Mouse (Mus musculus): ENCODE measurements around the gene Snx20. TPM values are rescaled to one million over a fixed set of nuclear protein-coding genes. Genes with fewer than 3 reads are reported as not detected.

Gene Snx20
- total and polyA plus RNA-seq, 3 experiments, result 69.1 to 117 (median 93.1) TPM

- Histone ChIP-seq H3K4me2 (ENCODE audit: insufficient read depth, low read depth, poor library complexity, severe bottlenecking) (peak overlapping the region; percentile 55; the same call in 1 of the 2 replicates), H3K27me3 (replicated peaks) (no peaks in the 10 kb centered on the region)
- in situ Hi-C loops (cut with MboI; ENCODE audit: low pct_ligation_motif_present, low pct_unique_long_range_greater_than_20kb, low sequenced_read_pairs), result no loop called here
These were observed 7.0 kb upstream of the Snx20 start for GRCm38 (mm10) chr8:88642734-88643564.

GRCm38 (mm10) chr8:88638908-88639307 is 3.0 kb upstream of the Snx20 start:
- peak overlapping the region; percentile 100 for H3K27ac ChIP-seq (ENCODE audit: insufficient read depth, low read depth)
- H3K27me3 ChIP-seq (replicated peaks), result no peaks in the 10 kb centered on the region
- peak overlapping the region; percentile 11; the same call in 1 of the 2 replicates for H3K4me2 ChIP-seq (ENCODE audit: insufficient read depth, low read depth, poor library complexity, severe bottlenecking)
- peak overlapping the region in 1 of 3 experiments; percentile 50 for H3K4me3 ChIP-seq (replicated peaks in 1 of 3; ENCODE audit: low read depth in 2 of 3, low read length in 2 of 3, poor library complexity in 1 of 3)
- H3K9ac ChIP-seq (ENCODE audit: insufficient read depth, low read depth), result no peak overlapping the region
- H3K36me3 ChIP-seq (replicated peaks in 1 of 2; ENCODE audit: control insufficient read depth in 1 of 2, insufficient read depth in 1 of 2, low read length in 1 of 2), result peaks cover 0 to 3% of the 10 kb centered on the region in 2 experiments
- dilution Hi-C loops (cut with MboI; ENCODE audit: extremely low pct_ligation_motif_present, extremely low pct_unique_long_range_greater_than_20kb, low sequenced_read_pairs) (no loop called here), in situ Hi-C loops (cut with MboI; ENCODE audit: low pct_ligation_motif_present, low pct_unique_long_range_greater_than_20kb, low sequenced_read_pairs) (loop anchor here (5.0 kb wide), 1 partner anchor 53 kb away; no protein-coding TSS in a partner anchor)
- H3K79me2 ChIP-seq (replicated peaks; ENCODE audit: control insufficient read depth, extremely low read depth, insufficient read depth, poor library complexity, severe bottlenecking), result peaks cover 26% of the 10 kb centered on the region
- no peaks in the 10 kb centered on the region for H3K9me3 ChIP-seq (replicated peaks; ENCODE audit: low read length)
- H3K4me1 ChIP-seq (ENCODE audit: control insufficient read depth in 1 of 2, insufficient read depth in 2 of 2), result peaks cover 33 to 73% of the 10 kb centered on the region in 2 experiments
- DNase-seq (ENCODE audit: extremely low read depth), result no peak
- no peak for TF ChIP-seq ELF1 (IDR thresholded peaks at IDR 0.05; ENCODE audit: low read depth, low read length)
- TF ChIP-seq E2F4 (IDR thresholded peaks at IDR 0.05; ENCODE audit: insufficient replicate concordance, low read depth, low read length), result no peak
- no peak for TF ChIP-seq KAT2A (IDR thresholded peaks at IDR 0.05; ENCODE audit: insufficient replicate concordance, low read length)
- TF ChIP-seq ZNF384 (IDR thresholded peaks at IDR 0.05; ENCODE audit: low read depth, low read length), result no peak
- TF ChIP-seq MAFK (IDR thresholded peaks at IDR 0.05; ENCODE audit: insufficient replicate concordance, low read length), result no peak
- TF ChIP-seq MEF2A (IDR thresholded peaks at IDR 0.05; ENCODE audit: borderline replicate concordance, low read depth, low read length), result no peak
- TF ChIP-seq JUND (conservative IDR thresholded peaks at IDR 0.05; ENCODE audit: low read depth, low read length), result no peak
- TF ChIP-seq NRF1 (IDR thresholded peaks at IDR 0.05; ENCODE audit: low read depth, low read length), result 0 out of 2 replicates have a peak, but pooled peaks have one; percentile 28
- TF ChIP-seq ZMIZ1 (IDR thresholded peaks at IDR 0.05; ENCODE audit: low read depth, low read length), result no peak
- no peak for TF ChIP-seq MYC (IDR thresholded peaks at IDR 0.05; ENCODE audit: low read depth, low read length)
- TF ChIP-seq CHD2 (IDR thresholded peaks at IDR 0.05; ENCODE audit: low read length), result no peak
- 0 out of 2 replicates have a peak, but pooled peaks have one; percentile 43 for TF ChIP-seq RCOR1 (conservative IDR thresholded peaks at IDR 0.05; ENCODE audit: low read depth, low read length)
- TF ChIP-seq UBTF (IDR thresholded peaks at IDR 0.05; ENCODE audit: low read depth, low read length), result no peak
- TF ChIP-seq RAD21 (IDR thresholded peaks at IDR 0.05; ENCODE audit: low read depth, low read length), result no peak

More at GRCm38 (mm10) chr8:88642734-88643564, 7.0 kb upstream of the Snx20 start:
- Histone ChIP-seq H3K9ac (ENCODE audit: insufficient read depth, low read depth) (peak overlapping the region; percentile 17; the same call in 1 of the 2 replicates), H3K27ac (ENCODE audit: insufficient read depth, low read depth) (peak overlapping the region; percentile 88), H3K79me2 (replicated peaks; ENCODE audit: control insufficient read depth, extremely low read depth, insufficient read depth, poor library complexity, severe bottlenecking) (no peaks in the 10 kb centered on the region; the same call in 1 of the 2 replicates), H3K4me1 (ENCODE audit: control insufficient read depth in 1 of 2, insufficient read depth in 2 of 2) (peaks cover 35 to 84% of the 10 kb centered on the region in 2 experiments), H3K4me3 (replicated peaks in 1 of 3; ENCODE audit: low read depth in 2 of 3, low read length in 2 of 3, poor library complexity in 1 of 3) (no peak overlapping the region), H3K9me3 (replicated peaks; ENCODE audit: low read length) (peaks cover 3% of the 10 kb centered on the region), H3K36me3 (replicated peaks in 1 of 2; ENCODE audit: control insufficient read depth in 1 of 2, insufficient read depth in 1 of 2, low read length in 1 of 2) (no peaks in the 10 kb centered on the region)
- dilution Hi-C loops (cut with MboI; ENCODE audit: extremely low pct_ligation_motif_present, extremely low pct_unique_long_range_greater_than_20kb, low sequenced_read_pairs), result no loop called here
- no peak for DNase-seq (ENCODE audit: extremely low read depth)
- TF ChIP-seq ZKSCAN1 (IDR thresholded peaks at IDR 0.05; ENCODE audit: borderline replicate concordance, low read depth, low read length) (no peak), JUN (IDR thresholded peaks at IDR 0.05; ENCODE audit: insufficient read depth, low read depth, low read length) (no peak), SMC3 (IDR thresholded peaks at IDR 0.05; ENCODE audit: low read depth, low read length) (no peak), MAZ (IDR thresholded peaks at IDR 0.05; ENCODE audit: low read depth, low read length) (no peak), CHD2 (IDR thresholded peaks at IDR 0.05; ENCODE audit: low read length) (no peak), CHD1 (IDR thresholded peaks at IDR 0.05; ENCODE audit: low read depth, low read length) (no peak), ZC3H11A (IDR thresholded peaks at IDR 0.05; ENCODE audit: low read depth, low read length) (no peak), JUND (conservative IDR thresholded peaks at IDR 0.05; ENCODE audit: low read depth, low read length) (no peak), MYC (IDR thresholded peaks at IDR 0.05; ENCODE audit: low read depth, low read length) (peak; percentile 64; the same call in 1 of the 2 replicates), GABPA (IDR thresholded peaks at IDR 0.05; ENCODE audit: insufficient replicate concordance, low read depth, low read length) (no peak), USF1 (IDR thresholded peaks at IDR 0.05; ENCODE audit: low read depth, low read length) (no peak), SIN3A (IDR thresholded peaks at IDR 0.05; ENCODE audit: low read length) (no peak; the same call in 1 of the 2 replicates), HCFC1 (IDR thresholded peaks at IDR 0.05; ENCODE audit: low read depth, low read length) (no peak), RAD21 (IDR thresholded peaks at IDR 0.05; ENCODE audit: low read depth, low read length) (no peak; the same call in 1 of the 2 replicates), IRF4 (IDR thresholded peaks at IDR 0.05; ENCODE audit: low read depth, low read length) (no peak; the same call in 1 of the 2 replicates), MXI1 (IDR thresholded peaks at IDR 0.05; ENCODE audit: low read depth, low read length) (0 out of 2 replicates have a peak, but pooled peaks have one; percentile 32), ELF1 (IDR thresholded peaks at IDR 0.05; ENCODE audit: low read depth, low read length) (no peak), TCF12 (IDR thresholded peaks at IDR 0.05; ENCODE audit: low read depth, low read length) (peak; percentile 80), EP300 (IDR thresholded peaks at IDR 0.05; ENCODE audit: low read length) (peak; percentile 75), NRF1 (IDR thresholded peaks at IDR 0.05; ENCODE audit: low read depth, low read length) (no peak), USF2 (conservative IDR thresholded peaks at IDR 0.05; ENCODE audit: low read depth, low read length) (no peak), POLR2A (IDR thresholded peaks at IDR 0.05; ENCODE audit: low read depth, low read length) (no peak; the same call in 1 of the 2 replicates), MEF2A (IDR thresholded peaks at IDR 0.05; ENCODE audit: borderline replicate concordance, low read depth, low read length) (0 out of 2 replicates have a peak, but pooled peaks have one; percentile 31), UBTF (IDR thresholded peaks at IDR 0.05; ENCODE audit: low read depth, low read length) (no peak), CTCF (conservative IDR thresholded peaks at IDR 0.05 in 1 of 2, IDR thresholded peaks at IDR 0.05 in 1 of 2; ENCODE audit: low read depth in 2 of 2, low read length in 2 of 2) (no peak), KAT2A (IDR thresholded peaks at IDR 0.05; ENCODE audit: insufficient replicate concordance, low read length) (no peak), NELFE (IDR thresholded peaks at IDR 0.05; ENCODE audit: low read depth, low read length) (no peak), ZNF384 (IDR thresholded peaks at IDR 0.05; ENCODE audit: low read depth, low read length) (peak; percentile 87), PAX5 (IDR thresholded peaks at IDR 0.05; ENCODE audit: low read length) (no peak), RCOR1 (conservative IDR thresholded peaks at IDR 0.05; ENCODE audit: low read depth, low read length) (no peak), E2F4 (IDR thresholded peaks at IDR 0.05; ENCODE audit: insufficient replicate concordance, low read depth, low read length) (no peak), ETS1 (conservative IDR thresholded peaks at IDR 0.05; ENCODE audit: low read depth, low read length) (peak; percentile 54), TBP (conservative IDR thresholded peaks at IDR 0.05; ENCODE audit: low read depth, low read length) (no peak), MAX (IDR thresholded peaks at IDR 0.05; ENCODE audit: low read length) (peak; percentile 42; the same call in 1 of the 2 replicates), BHLHE40 (IDR thresholded peaks at IDR 0.05; ENCODE audit: low read depth, low read length) (peak; percentile 31; the same call in 1 of the 2 replicates), POLR2AphosphoS2 (IDR thresholded peaks at IDR 0.05; ENCODE audit: low read depth, low read length) (no peak), ZMIZ1 (IDR thresholded peaks at IDR 0.05; ENCODE audit: low read depth, low read length) (no peak), MAFK (IDR thresholded peaks at IDR 0.05; ENCODE audit: insufficient replicate concordance, low read length) (no peak)
